Mouse (Mus musculus): ENCODE measurements at regions not wholly inside any gene's neighbourhood (a gene's known extent, or its start where the extent isn't known, plus 50 kb on each side); places are given as distances from the start of the nearest gene placed in this dataset.

GRCm38 (mm10) chr7:40211956-40212355 is 686.2 kb upstream of the Vstm2b start:
- TF ChIP-seq CTCF (conservative IDR thresholded peaks at IDR 0.05; ENCODE audit: low read length) (no peak), NANOG (IDR thresholded peaks at IDR 0.05; ENCODE audit: borderline replicate concordance, low read length) (no peak), POU5F1 (IDR thresholded peaks at IDR 0.05; ENCODE audit: borderline replicate concordance, low read length) (no peak)

Measured in E14TG2a.4 (cell line).